Mouse (Mus musculus): ENCODE data around the gene Olfr820. TPM values are rescaled to one million over a fixed set of nuclear protein-coding genes. Genes with fewer than 3 reads are reported as not detected.

Olfr820 gene
- polyA plus RNA-seq, 1 experiment: not detected

GRCm38 (mm10) chr10:130030048-130030447, 17.6 kb downstream of the Olfr820 start, which contains the start of gene Olfr821:
Gene Olfr821 (plus strand): TSS chr10:130030348.
- Histone ChIP-seq H3K27me3 (ENCODE audit: control insufficient read depth, insufficient read depth, insufficient read length) (no peaks in the 10 kb centered on the region), H3K79me2 (ENCODE audit: control insufficient read depth, insufficient read depth) (no peaks in the 10 kb centered on the region), H3K79me3 (ENCODE audit: low read depth) (no peaks in the 10 kb centered on the region), H3ac (ENCODE audit: control insufficient read depth, insufficient read length, low read depth) (no peak within 1 kb of the TSS), H3K4me3 (ENCODE audit: insufficient read depth, poor library complexity, severe bottlenecking) (no peak within 1 kb of the TSS), H3K36me3 (ENCODE audit: control insufficient read depth, insufficient read depth) (no peaks in the 10 kb centered on the region)
- no peak for TF ChIP-seq FOSL1 (IDR thresholded peaks at IDR 0.05; ENCODE audit: insufficient read depth, low read length, poor library complexity, severe bottlenecking)
- TF ChIP-seq MAX (IDR thresholded peaks at IDR 0.05): no peak
- TF ChIP-seq MYOG (IDR thresholded peaks at IDR 0.05; ENCODE audit: control insufficient read depth, extremely low read depth, insufficient read length): no peak
- TF ChIP-seq CTCF (IDR thresholded peaks at IDR 0.05; ENCODE audit: control insufficient read depth, insufficient read depth, insufficient read length): no peak
- no peak for TF ChIP-seq USF1 (IDR thresholded peaks at IDR 0.05; ENCODE audit: low read depth)
- TF ChIP-seq MYOD1 (IDR thresholded peaks at IDR 0.05; ENCODE audit: control insufficient read depth, insufficient read length, low read depth): no peak
- no peak for TF ChIP-seq CEBPB (IDR thresholded peaks at IDR 0.05; ENCODE audit: low read depth)

GRCm38 (mm10) chr10:130037096-130037495, 24.7 kb downstream of the Olfr820 start:
- no peak for TF ChIP-seq MAX (IDR thresholded peaks at IDR 0.05)
- no peak for TF ChIP-seq MYOG (IDR thresholded peaks at IDR 0.05; ENCODE audit: control insufficient read depth, extremely low read depth, insufficient read length)
- no peak for TF ChIP-seq CEBPB (IDR thresholded peaks at IDR 0.05; ENCODE audit: low read depth)
- TF ChIP-seq MYOD1 (IDR thresholded peaks at IDR 0.05; ENCODE audit: control insufficient read depth, insufficient read length, low read depth): no peak
- TF ChIP-seq USF1 (IDR thresholded peaks at IDR 0.05; ENCODE audit: low read depth): no peak
- TF ChIP-seq CTCF (IDR thresholded peaks at IDR 0.05; ENCODE audit: control insufficient read depth, insufficient read depth, insufficient read length): no peak
- no peak for TF ChIP-seq FOSL1 (IDR thresholded peaks at IDR 0.05; ENCODE audit: insufficient read depth, low read length, poor library complexity, severe bottlenecking)

More at GRCm38 (mm10) chr10:130037096-130037495, 24.7 kb downstream of the Olfr820 start:
- Histone ChIP-seq H3K79me2 (ENCODE audit: control insufficient read depth, insufficient read depth) (no peaks in the 10 kb centered on the region), H3ac (ENCODE audit: control insufficient read depth, insufficient read length, low read depth) (no peak overlapping the region), H3K27me3 (ENCODE audit: control insufficient read depth, insufficient read depth, insufficient read length) (no peaks in the 10 kb centered on the region), H3K4me3 (ENCODE audit: insufficient read depth, poor library complexity, severe bottlenecking) (no peak overlapping the region), H3K36me3 (ENCODE audit: control insufficient read depth, insufficient read depth) (no peaks in the 10 kb centered on the region), H3K79me3 (ENCODE audit: low read depth) (no peaks in the 10 kb centered on the region)

Other genes with a start within 250 kb of the Olfr820 start
- not detected for gene Olfr808, start 247.1 kb upstream of the Olfr820 start, polyA plus RNA-seq (2012; fragmentation: generic; extraction: Trizol)
- gene Olfr809, start 238.0 kb upstream of the Olfr820 start, polyA plus RNA-seq (2012; fragmentation: generic; extraction: Trizol): not detected
- not detected for gene Olfr810, start 217.7 kb upstream of the Olfr820 start, polyA plus RNA-seq (2012; fragmentation: generic; extraction: Trizol)
- not detected for gene Olfr811, start 208.2 kb upstream of the Olfr820 start, polyA plus RNA-seq (2012; fragmentation: generic; extraction: Trizol)
- not detected for gene Olfr812, start 166.5 kb upstream of the Olfr820 start, polyA plus RNA-seq (2012; fragmentation: generic; extraction: Trizol)
- gene Olfr813, start 157.3 kb upstream of the Olfr820 start, polyA plus RNA-seq (2012; fragmentation: generic; extraction: Trizol): not detected
- not detected for gene Olfr814, start 132.8 kb upstream of the Olfr820 start, polyA plus RNA-seq (2012; fragmentation: generic; extraction: Trizol)
- not detected for gene Olfr815, start 106.8 kb upstream of the Olfr820 start, polyA plus RNA-seq (2012; fragmentation: generic; extraction: Trizol)
- not detected for gene Olfr816, start 97.0 kb upstream of the Olfr820 start, polyA plus RNA-seq (2012; fragmentation: generic; extraction: Trizol)
- gene Olfr818, start 63.5 kb upstream of the Olfr820 start, polyA plus RNA-seq (2012; fragmentation: generic; extraction: Trizol): not detected
- gene Olfr819, start 45.4 kb upstream of the Olfr820 start, polyA plus RNA-seq (2012; fragmentation: generic; extraction: Trizol): not detected
- gene Olfr247, start 36.5 kb upstream of the Olfr820 start, polyA plus RNA-seq (2012; fragmentation: generic; extraction: Trizol): not detected
- not detected for gene Gm10310, start 27.6 kb upstream of the Olfr820 start, polyA plus RNA-seq (2012; fragmentation: generic; extraction: Trizol)
- not detected for gene Olfr821, start 17.7 kb downstream of the Olfr820 start, polyA plus RNA-seq (2012; fragmentation: generic; extraction: Trizol)
- not detected for gene Olfr822, start 58.6 kb downstream of the Olfr820 start, polyA plus RNA-seq (2012; fragmentation: generic; extraction: Trizol)
- not detected for gene Olfr823, start 102.8 kb downstream of the Olfr820 start, polyA plus RNA-seq (2012; fragmentation: generic; extraction: Trizol)
- not detected for gene Olfr824, start 117.4 kb downstream of the Olfr820 start, polyA plus RNA-seq (2012; fragmentation: generic; extraction: Trizol)
- not detected for gene Olfr825, start 154.1 kb downstream of the Olfr820 start, polyA plus RNA-seq (2012; fragmentation: generic; extraction: Trizol)
- gene Olfr826, start 171.6 kb downstream of the Olfr820 start, polyA plus RNA-seq (2012; fragmentation: generic; extraction: Trizol): not detected
- gene Olfr827, start 201.8 kb downstream of the Olfr820 start, polyA plus RNA-seq (2012; fragmentation: generic; extraction: Trizol): not detected

Data from C2C12 (cell line).